Mouse (Mus musculus) bone marrow macrophage, adult 2 months (primary cell): ENCODE results near the gene Josd1. TPM values are rescaled to one million over a fixed set of nuclear protein-coding genes. Genes with fewer than 3 reads are reported as not detected.

Experiments used
- H3K27ac ChIP-seq: 2 replicates; pipeline ENCODE4 v1.5.1; 2012; ENCODE audit warnings: low read depth, low read length; ENCODE audit not compliant: insufficient read depth
- H3K4me1 ChIP-seq: 2 replicates; pipeline ENCODE4 v1.6.1; 2012; ENCODE audit warnings: low read length; ENCODE audit not compliant: control insufficient read depth, insufficient read depth
- H3K4me3 ChIP-seq: 2 replicates; pipeline ENCODE4 v1.5.1; 2012; ENCODE audit warnings: mild to moderate bottlenecking, low read length, moderate library complexity; ENCODE audit not compliant: insufficient read depth
- CTCF ChIP-seq: IDR thresholded peaks from 2 replicates; pipeline ENCODE4 v1.5.1; 2012; ENCODE audit warnings: low read depth, mild to moderate bottlenecking, low read length, moderate library complexity
- POLR2A ChIP-seq: IDR thresholded peaks from 2 replicates; pipeline ENCODE4 v1.6.1; 2012; ENCODE audit warnings: mild to moderate bottlenecking, low read depth, low read length, borderline replicate concordance
- polyA plus RNA-seq: library from polyadenylated mRNA; stranded (reverse); fragments of >200 nt; gene quantifications from 2 replicates; pipeline ENCODE4 v1.2.4, GENCODE M21; 2012; ENCODE audit not compliant: missing spikeins, insufficient read depth, insufficient read length

The Josd1 gene
- polyA plus RNA-seq, 1 experiment, result 20.2 TPM

DNA sequence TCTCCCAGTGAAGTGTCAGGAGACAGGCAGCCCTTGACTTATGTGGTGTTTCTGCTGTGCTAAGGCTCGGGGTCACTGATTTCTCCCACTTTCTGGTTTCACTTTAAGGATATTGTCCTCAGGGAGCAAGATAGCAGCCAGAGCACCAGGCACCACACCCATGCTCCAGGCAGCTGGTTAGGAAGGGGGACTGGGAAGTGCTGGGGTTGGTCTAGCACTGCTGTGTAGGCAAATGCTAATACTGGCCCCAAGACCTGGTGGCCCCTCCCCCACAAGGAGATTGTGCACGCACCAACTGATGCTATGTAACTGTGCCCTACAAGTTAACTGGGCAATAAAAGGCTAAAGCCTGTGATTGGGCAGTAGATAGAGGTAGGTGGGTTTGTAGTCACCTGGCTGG is 57.2 kb downstream of the Josd1 start:
- Histone ChIP-seq H3K4me1 (no peaks in the 10 kb centered on the region), H3K4me3 (no peak overlapping the region), H3K27ac (no peak overlapping the region)
- no peak for TF ChIP-seq POLR2A
- TF ChIP-seq CTCF, result no peak

Other genes starting within 250 kb of the Josd1 start
- gene Csnk1e, start 232.4 kb downstream of the Josd1 start, polyA plus RNA-seq, result 60.7 and 61.8 TPM in 2 replicates
- gene Kcnj4, start 182.7 kb downstream of the Josd1 start, polyA plus RNA-seq, result not detected in 2 replicates
- gene Kdelr3, start 171.5 kb downstream of the Josd1 start, polyA plus RNA-seq, result not detected in 2 replicates
- 212 and 228 TPM in 2 replicates for gene Ddx17, start 141.2 kb downstream of the Josd1 start, polyA plus RNA-seq
- gene Dmc1, start 82.8 kb downstream of the Josd1 start, polyA plus RNA-seq, result 0.86 TPM in 1 of 2 replicates, not detected in the other
- 2.2 and 2.6 TPM in 2 replicates for gene Fam227a, start 29.0 kb downstream of the Josd1 start, polyA plus RNA-seq
- gene Cby1, start 28.7 kb downstream of the Josd1 start, polyA plus RNA-seq, result 12.5 and 14.7 TPM in 2 replicates
- gene Tomm22, start 17.1 kb downstream of the Josd1 start, polyA plus RNA-seq, result 129 and 135 TPM in 2 replicates
- 27.1 and 32.7 TPM in 2 replicates for gene Gtpbp1, start 2.9 kb upstream of the Josd1 start, polyA plus RNA-seq
- gene Sun2, start 54.6 kb upstream of the Josd1 start, polyA plus RNA-seq, result 57.1 and 63.2 TPM in 2 replicates
- 23.9 and 26.0 TPM in 2 replicates for gene Dnal4, start 89.9 kb upstream of the Josd1 start, polyA plus RNA-seq
- 3.1 and 4.5 TPM in 2 replicates for gene Nptxr, start 116.8 kb upstream of the Josd1 start, polyA plus RNA-seq
- not detected in 2 replicates for gene Npcd, start 146.3 kb upstream of the Josd1 start, polyA plus RNA-seq
- gene Cbx6, start 146.8 kb upstream of the Josd1 start, polyA plus RNA-seq, result 7.4 and 7.9 TPM in 2 replicates
- 179 and 198 TPM in 2 replicates for gene Apobec3, start 203.7 kb upstream of the Josd1 start, polyA plus RNA-seq